Mouse (Mus musculus) mouse embryonic stem cell (cell line): ENCODE measurements around the gene Mical1.

ENCODE experiments used
- in situ Hi-C, 2 experiments: fragments of 300-500 bp; cut with MboI; formaldehyde crosslinking; loops; 1 replicate in 1 of 2; 3 replicates in 1 of 2; pipeline ENCODE4 v1.14.3; 2019 to 2020; ENCODE audit warnings: low sequenced_read_pairs in 2 of 2, low pct_unique_long_range_greater_than_20kb in 1 of 2, mixed read lengths in 1 of 2; ENCODE audit not compliant: unreplicated experiment in 1 of 2

The Mical1 gene

DNA sequence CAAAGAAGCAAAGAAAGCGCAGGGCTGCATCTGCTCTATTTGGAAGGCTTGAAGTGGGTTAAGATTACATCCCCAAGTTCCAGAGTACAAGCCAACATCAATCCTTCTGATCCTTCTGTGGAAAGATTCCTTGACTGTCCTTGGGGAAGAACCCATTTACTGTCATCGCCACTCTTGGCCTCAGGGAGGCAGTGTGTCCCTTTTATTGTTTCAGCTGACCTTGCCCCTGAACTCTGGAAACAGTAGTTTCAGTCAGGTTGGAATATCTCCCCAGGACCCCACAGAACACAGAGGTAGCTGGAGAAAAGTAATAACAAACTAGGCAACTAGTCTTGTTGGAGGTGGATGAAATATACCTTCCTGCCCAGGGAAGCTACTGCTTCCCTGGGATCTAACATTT lies 33.0 kb downstream of the Mical1 start:
- in situ Hi-C loops = loop anchor here (5.0 to 10.0 kb wide), 4 partner anchors 74 to 504 kb away; partner anchors contain the start of genes Ak9 (in 1 of the 2) and Fig4 (in 1 of the 2)

DNA sequence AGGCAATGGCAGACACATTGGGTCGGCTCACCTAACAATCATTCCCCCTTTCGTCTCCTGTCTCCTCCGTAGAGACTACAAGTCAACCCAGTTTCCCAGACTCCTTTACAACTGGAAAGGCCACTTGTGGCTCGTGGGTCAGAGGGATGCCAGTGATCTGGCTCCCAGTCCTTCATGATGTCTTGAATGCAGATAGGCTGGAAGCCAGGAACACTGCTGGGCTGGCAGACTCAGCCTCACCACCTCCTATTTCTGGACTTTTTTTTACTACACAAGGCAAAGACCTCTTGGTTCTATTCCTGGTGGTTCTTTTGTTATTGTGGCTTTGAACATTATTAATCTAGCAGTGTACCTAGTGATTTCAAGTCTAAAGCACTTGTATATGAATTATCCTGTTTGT lies 38.2 kb downstream of the Mical1 start:
- in situ Hi-C loops = loop anchor here in 1 of 2 experiments (10.0 kb wide), 1 partner anchor 120 kb away; no protein-coding TSS in a partner anchor

DNA sequence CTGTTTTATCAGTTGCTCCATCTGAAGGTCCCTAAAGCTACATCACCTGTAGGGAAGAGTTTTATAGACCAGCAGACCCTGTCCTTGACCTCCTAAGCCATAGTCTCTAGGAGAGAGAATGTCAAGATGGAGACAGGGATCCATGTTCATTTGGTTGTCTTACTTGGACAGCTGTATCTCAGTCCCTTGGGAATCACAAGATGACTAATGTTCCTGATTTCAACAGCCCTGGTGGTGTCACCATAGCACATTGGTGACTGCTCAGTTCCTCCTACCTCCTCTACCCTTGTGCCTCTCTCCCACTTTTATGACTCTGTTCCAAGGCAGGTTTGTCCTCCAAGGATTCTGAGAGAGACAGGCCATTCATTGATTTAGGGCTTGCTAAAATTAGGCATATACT lies 38.8 kb downstream of the Mical1 start:
- in situ Hi-C loops = loop anchor here in 1 of 2 experiments (10.0 kb wide), 1 partner anchor 120 kb away; no protein-coding TSS in a partner anchor

DNA sequence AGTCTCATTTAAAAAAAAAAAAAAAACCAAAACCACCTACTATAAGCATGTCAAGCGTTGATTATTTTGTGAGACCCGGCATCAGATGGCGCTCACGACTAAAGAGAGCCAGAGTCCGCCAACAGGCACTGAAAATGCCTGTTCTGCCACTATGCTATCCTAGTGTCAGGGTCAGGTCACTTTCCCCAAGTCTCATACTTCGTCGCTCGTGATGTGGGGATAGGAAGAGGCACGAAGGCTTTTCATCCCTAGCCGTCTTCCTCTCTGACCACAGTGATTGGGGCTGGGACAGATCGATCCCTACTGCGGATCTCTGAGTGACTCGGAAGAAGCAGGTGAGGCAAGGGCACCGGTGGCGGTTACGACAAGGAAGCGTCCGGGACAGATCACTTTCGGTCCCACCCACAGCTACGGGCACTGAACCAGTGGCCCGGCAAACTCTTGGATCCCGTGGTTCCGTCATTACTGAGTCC lies 42.4 kb downstream of the Mical1 start:
- in situ Hi-C loops = loop anchor here in 1 of 2 experiments (10.0 kb wide), 1 partner anchor 116 kb away; no protein-coding TSS in a partner anchor

DNA sequence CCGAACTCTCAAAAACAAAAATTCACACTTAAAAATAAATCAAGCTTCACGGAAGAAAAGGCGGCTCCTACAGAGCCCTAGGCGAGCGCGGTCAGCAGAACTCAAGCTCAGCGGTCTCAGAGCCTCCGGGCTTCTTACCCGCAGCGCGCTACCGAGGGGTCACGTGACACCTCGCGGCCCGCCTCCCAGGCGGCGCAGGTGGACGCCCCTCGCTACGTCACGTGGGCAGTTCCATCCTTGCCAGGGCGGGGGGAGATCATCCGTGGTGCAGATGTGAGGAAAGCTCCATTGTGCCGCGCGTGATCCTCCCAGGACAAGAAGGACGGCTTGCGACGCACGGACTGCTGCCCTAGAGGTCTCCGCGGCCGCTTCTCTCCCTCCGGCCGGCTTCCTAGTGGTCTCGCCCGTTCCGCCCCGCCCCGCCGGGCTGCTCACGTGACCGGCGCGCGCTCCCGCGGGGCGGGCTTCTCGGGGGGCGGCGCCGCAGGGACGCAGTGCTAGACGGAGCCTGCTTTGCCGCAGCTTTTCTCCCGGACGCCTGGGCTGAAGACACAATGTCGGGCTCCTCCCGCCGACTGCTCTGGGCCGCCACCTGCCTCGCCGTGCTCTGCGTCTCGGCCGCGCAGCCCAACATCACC lies 43.0 kb downstream of the Mical1 start, which contains the start of gene Cd164:
Gene Cd164 (plus strand): TSS at position 434 of the 638 bp plus-strand sequence.
- in situ Hi-C loops = loop anchor here in 1 of 2 experiments (10.0 kb wide), 1 partner anchor 116 kb away; no protein-coding TSS in a partner anchor

DNA sequence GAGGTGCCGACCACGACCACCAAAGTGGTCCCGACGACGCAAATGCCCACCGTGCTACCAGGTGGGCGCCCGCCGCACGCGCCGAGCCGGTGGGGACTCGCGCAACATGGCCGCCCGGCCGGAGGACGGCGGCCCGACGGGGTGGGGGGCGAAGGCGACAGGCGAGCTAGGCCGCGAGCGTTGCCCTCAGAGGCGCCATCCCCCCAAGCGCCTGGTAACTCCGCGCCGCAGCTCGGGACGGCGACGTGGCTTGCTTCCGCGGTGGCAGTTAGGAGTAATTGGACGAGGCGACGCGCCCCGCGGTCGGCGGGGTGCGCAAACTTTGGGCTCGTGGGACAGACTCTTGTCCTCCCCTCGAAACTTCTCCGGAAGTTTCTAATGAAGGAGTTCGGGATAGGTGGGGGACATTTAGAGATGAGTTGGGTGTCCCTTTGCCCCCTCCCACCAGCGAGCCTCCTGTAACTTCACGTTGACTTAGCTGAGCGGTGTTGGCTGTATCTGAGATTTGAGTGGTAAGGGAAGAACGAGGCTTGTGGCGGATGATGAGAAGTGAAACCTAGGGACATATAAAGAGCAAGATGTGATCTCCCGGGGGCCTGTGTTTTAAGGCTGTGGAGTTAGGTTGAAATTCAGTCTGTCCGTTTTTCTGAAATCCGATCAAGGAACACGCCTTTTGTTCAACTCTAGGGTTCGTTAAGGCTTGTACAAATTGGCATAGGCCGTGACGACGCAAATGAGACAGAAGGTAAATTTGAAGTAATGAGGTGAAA lies 43.7 kb downstream of the Mical1 start:
- in situ Hi-C loops = loop anchor here (10.0 kb wide), 1 partner anchor 115 kb away; no protein-coding TSS in a partner anchor

DNA sequence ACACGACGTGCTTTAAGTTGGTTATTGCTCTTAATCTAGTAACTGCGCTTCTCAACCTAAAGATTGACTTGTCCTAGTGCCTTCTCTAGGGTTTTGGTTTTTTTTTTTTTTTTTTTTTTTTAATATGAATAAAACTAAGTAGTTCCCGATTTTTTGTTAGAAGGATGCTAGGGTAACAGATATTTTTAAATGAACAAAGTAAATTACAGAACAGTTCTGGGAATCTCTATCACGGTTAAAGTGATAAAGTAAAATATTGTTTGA lies 44.2 kb downstream of the Mical1 start:
- in situ Hi-C loops = loop anchor here in 1 of 2 experiments (10.0 kb wide), 1 partner anchor 114 kb away; no protein-coding TSS in a partner anchor

DNA sequence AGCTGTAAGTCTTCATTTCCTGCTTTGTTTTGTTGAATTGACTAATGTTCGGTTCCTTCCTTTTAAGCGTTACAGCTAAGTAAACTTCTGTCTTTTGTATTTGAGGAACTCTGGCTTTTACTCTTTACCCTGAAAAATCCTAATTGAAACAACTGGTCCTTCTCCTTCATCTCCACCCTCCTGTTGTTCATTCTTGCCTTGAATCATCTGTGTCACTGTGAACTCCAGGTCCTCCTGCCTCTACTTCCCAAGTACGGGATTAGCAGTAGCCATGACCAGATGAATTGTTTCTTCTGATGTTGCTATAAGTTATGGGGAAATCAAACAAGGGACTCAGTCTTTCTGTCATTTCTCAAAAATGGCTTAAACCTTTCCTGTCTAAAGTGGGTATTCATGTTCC lies 47.3 kb downstream of the Mical1 start:
- in situ Hi-C loops = loop anchor here in 1 of 2 experiments (10.0 kb wide), 1 partner anchor 111 kb away; no protein-coding TSS in a partner anchor

DNA sequence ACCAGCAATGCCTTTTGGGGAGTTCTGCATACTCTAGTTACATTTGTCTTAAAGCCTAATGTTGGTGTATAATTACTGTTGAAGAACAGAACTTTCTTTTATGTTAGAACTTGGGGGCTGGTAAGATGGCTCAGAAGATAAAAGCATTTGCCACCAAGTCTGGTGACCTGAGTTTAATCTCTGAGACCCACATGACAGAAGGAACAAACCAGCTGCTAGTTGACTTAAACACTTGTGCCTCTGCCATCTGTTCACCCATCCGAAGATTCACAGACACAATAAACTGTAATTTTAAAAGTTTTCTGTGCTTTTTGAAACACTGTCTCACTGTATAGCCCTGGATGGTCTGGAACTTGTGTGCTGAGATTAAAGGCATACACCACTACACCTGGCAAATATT lies 49.6 kb downstream of the Mical1 start:
- in situ Hi-C loops = loop anchor here in 1 of 2 experiments (10.0 kb wide), 1 partner anchor 109 kb away; no protein-coding TSS in a partner anchor

DNA sequence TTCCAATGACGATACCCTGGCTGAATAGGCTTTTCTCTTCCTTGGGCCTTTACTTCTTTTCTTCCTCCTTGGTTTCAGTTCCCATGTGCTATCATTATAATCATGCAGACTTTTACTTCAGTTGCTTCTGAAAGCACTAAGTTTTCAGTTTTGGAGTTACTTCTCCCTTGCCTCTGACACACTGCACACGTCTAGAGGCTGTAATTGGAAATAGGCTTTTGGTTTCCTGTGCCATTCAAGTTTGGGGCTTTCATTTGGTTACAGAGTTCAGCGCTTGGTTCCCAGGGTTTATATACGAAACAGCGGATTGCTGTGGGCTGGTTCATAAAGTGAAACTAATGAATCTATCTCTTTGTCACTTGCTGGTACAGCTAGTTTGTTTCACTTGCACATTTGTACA lies 53.9 kb downstream of the Mical1 start:
- in situ Hi-C loops = loop anchor here in 1 of 2 experiments (10.0 kb wide), 1 partner anchor 105 kb away; no protein-coding TSS in a partner anchor

DNA sequence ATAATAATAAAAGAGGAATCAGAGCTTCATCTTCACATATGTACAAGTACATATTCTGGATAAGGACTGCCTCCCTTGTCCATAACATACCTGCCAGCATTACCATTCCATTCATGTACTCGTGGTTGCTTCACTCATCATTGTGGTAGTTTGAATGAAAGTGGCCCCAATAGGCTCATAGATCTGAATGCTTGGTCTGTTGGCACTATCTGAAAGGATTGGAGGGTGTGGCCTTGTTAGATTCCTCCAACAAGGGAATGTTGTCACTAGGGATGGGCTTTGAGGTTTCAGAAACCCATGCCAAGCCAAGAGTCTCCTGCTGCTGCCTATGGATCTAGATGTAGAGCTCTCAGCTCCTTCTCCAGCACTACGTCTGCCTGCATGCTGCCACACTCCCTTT lies 59.9 kb downstream of the Mical1 start:
- in situ Hi-C loops = no loop called here
